Mouse (Mus musculus): Measurements from ENCODE around the gene Ttl.
A peak's percentile ranks its signal among the peaks of the same experiment; 100 is the strongest.

The Ttl gene

GRCm38 (mm10) chr2:129087520-129087919, 21.8 kb downstream of the Ttl start:
- DNase-seq: no peak

GRCm38 (mm10) chr2:129090370-129090769, 24.6 kb downstream of the Ttl start:
- no peak for DNase-seq

- DNase-seq: no peak
Measured at GRCm38 (mm10) chr2:129092810-129093209, 27.1 kb downstream of the Ttl start.

GRCm38 (mm10) chr2:129093926-129094724, 28.4 kb downstream of the Ttl start:
- DNase-seq: peak; percentile 39

- peak; percentile 94 for DNase-seq
Measured at GRCm38 (mm10) chr2:129100784-129101310, 35.1 kb downstream of the Ttl start, which contains the start of gene Polr1b. Polr1b (plus strand) TSS chr2:129100995.

GRCm38 (mm10) chr2:129112924-129113323, 47.2 kb downstream of the Ttl start:
- no peak for DNase-seq

- DNase-seq: no peak
Measured at GRCm38 (mm10) chr2:129115706-129116367, 50.1 kb downstream of the Ttl start.

- DNase-seq: no peak
Measured at GRCm38 (mm10) chr2:129116368-129116739, 50.6 kb downstream of the Ttl start.

GRCm38 (mm10) chr2:129118061-129118460, 52.3 kb downstream of the Ttl start:
- DNase-seq: no peak

- no peak for DNase-seq
Measured at GRCm38 (mm10) chr2:129121986-129122385, 56.2 kb downstream of the Ttl start.

GRCm38 (mm10) chr2:129129412-129129929, 63.7 kb downstream of the Ttl start, which contains the start of gene Chchd5:
Chchd5 (plus strand) TSS chr2:129129700.
- peak; percentile 94 for DNase-seq

GRCm38 (mm10) chr2:129129987-129130545, 64.3 kb downstream of the Ttl start:
- peak; percentile 42 for DNase-seq

- DNase-seq: no peak
Measured at GRCm38 (mm10) chr2:129130776-129131175, 65.0 kb downstream of the Ttl start.

GRCm38 (mm10) chr2:129132231-129132630, 66.5 kb downstream of the Ttl start:
- DNase-seq: no peak

GRCm38 (mm10) chr2:129133006-129133805, 67.5 kb downstream of the Ttl start:
- no peak for DNase-seq

- no peak for DNase-seq
Measured at GRCm38 (mm10) chr2:129139906-129140305, 74.2 kb downstream of the Ttl start.

Data from kidney, postnatal 10 days (tissue).